Mouse (Mus musculus) kidney, embryonic 15.5 days (tissue): ENCODE measurements around the gene Fam83d. TPM values are rescaled to one million over a fixed set of nuclear protein-coding genes. Genes with fewer than 3 reads are reported as not detected.
A peak's percentile ranks its signal among the peaks of the same experiment; 100 is the strongest.

ENCODE experiments used
- ATAC-seq: fragments of 200-750 bp; cut with Nextera tagmentation; replicated peaks from 2 replicates; pipeline ENCODE4 v1.8.0; 2017; ENCODE audit warnings: moderate TSS enrichment; ENCODE audit not compliant: low FRiP score
- H3K27ac ChIP-seq: fragments of 300-500 bp; sonication (generic); 2 replicates; pipeline ENCODE4 v1.5.1; 2015; ENCODE audit warnings: mild to moderate bottlenecking, inconsistent platforms
- H3K27me3 ChIP-seq: fragments of 300-500 bp; sonication (generic); 2 replicates; pipeline ENCODE4 v1.6.1; 2015; ENCODE audit warnings: inconsistent platforms
- H3K36me3 ChIP-seq: fragments of 300-500 bp; sonication (generic); 2 replicates; pipeline ENCODE4 v1.6.1; 2015; ENCODE audit warnings: inconsistent platforms
- H3K4me1 ChIP-seq: fragments of 300-500 bp; sonication (generic); 2 replicates; pipeline ENCODE4 v1.6.1; 2015; ENCODE audit warnings: inconsistent platforms
- H3K4me2 ChIP-seq: fragments of 300-500 bp; sonication (generic); 2 replicates; pipeline ENCODE4 v1.6.1; 2015; ENCODE audit warnings: moderate library complexity, mild to moderate bottlenecking, inconsistent platforms
- H3K4me3 ChIP-seq: fragments of 300-500 bp; sonication (generic); replicated peaks from 2 replicates; pipeline ENCODE4 v1.5.1; 2015; ENCODE audit warnings: mild to moderate bottlenecking, inconsistent platforms
- H3K9ac ChIP-seq: fragments of 300-500 bp; sonication (generic); 2 replicates; pipeline ENCODE4 v1.6.1; 2015; ENCODE audit warnings: mild to moderate bottlenecking, inconsistent platforms
- H3K9me3 ChIP-seq: fragments of 300-500 bp; sonication (generic); replicated peaks from 2 replicates; pipeline ENCODE4 v1.6.1; 2016; ENCODE audit warnings: inconsistent platforms
- whole genome bisulfite sequencing: fragments of 180-500 bp; shearing (Covaris S2); methylation state at CpG from one replicate; pipeline ENCODE4 v1.1.7; 2015; ENCODE audit warnings: mixed read lengths; 5-methylcytosine and 5-hydroxymethylcytosine counted together
- polyA plus RNA-seq: library from polyadenylated mRNA; unstranded; fragments of >200 nt; fragmentation: Nextera tagmentation; extraction: Ambion mirVana; gene quantifications from 2 replicates; pipeline ENCODE4 v1.2.1, GENCODE M21; 2015

Fam83d gene
- polyA plus RNA-seq, 1 experiment from 2014 or later, result 50.7 TPM

DNA sequence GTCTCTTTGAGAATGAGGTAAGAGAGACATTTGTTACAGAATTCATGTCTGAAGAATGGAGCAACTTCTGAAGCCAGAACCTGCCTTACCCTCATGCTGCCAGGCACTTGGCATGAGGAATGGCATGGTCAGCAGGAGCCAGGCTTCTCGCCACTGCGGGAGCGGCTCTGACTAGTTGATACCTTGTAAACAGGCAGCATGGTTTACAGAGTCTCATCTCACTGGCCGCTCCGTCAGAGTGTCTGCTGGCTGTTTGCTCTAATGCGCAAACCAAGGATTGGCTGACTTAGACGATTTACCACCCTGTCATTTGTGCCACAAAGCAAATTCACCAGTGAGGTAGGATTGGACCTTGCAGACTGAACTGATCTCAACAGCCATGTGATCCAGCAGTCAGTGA lies 13.2 kb downstream of the Fam83d start:
- peaks cover 17% of the 10 kb centered on the region for H3K4me1 ChIP-seq
- H3K4me3 ChIP-seq, result no peak overlapping the region
- peaks cover 82% of the 10 kb centered on the region for H3K36me3 ChIP-seq
- H3K4me2 ChIP-seq, result no peak overlapping the region
- ATAC-seq, result no peak
- H3K9ac ChIP-seq, result no peak overlapping the region
- 92% methylated on average over 7 of the region's 7 CpGs for WGBS
- H3K9me3 ChIP-seq, result no peaks in the 10 kb centered on the region
- H3K27me3 ChIP-seq, result no peaks in the 10 kb centered on the region
- H3K27ac ChIP-seq, result no peak overlapping the region

DNA sequence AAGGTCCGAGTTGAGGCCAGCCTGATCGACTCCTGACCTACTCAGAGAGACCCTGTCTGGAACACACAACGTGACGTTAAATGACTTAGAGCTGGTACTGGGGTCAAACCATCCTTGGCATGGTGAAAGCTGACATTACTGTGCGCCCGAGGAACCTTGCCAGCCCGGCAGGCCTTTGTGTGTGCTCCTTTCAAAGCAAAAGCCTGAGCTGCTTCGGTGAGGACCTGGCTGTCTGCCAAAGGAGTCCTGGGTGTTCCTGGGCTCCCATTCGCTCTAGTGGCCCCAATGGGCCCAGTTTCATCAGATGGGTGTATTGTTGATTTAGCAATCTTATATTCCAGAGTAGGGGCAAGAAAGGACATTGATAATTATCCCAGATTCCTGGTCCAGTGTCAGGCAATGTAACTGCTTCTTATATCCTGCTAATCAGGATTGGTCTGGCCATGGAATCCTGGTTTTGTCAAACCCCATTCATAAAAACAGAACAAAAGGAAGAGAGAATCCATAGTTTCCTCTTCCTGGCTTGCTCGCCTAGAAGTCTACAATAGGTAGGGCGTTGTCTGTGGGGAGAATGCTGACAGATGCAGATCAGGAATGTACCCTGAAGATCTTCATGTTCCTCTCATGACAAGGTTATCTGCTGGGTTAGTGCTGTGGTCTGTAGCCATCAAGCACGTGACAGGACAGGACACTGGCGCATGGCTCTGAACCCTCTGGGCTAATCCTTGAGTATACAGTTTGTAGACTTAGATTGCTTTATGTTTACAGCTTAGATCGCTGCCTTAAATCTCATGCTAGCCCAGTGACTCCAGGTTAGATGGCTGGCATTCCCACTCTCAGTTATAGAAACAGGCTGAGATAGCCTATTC lies 19.3 kb downstream of the Fam83d start:
- Histone ChIP-seq H3K9ac (no peak overlapping the region), H3K9me3 (no peaks in the 10 kb centered on the region), H3K36me3 (peaks cover 46% of the 10 kb centered on the region), H3K27ac (no peak overlapping the region), H3K4me2 (no peak overlapping the region), H3K4me1 (no peaks in the 10 kb centered on the region), H3K27me3 (no peaks in the 10 kb centered on the region), H3K4me3 (no peak overlapping the region)
- WGBS, result 84% methylated on average over 14 of the region's 14 CpGs
- ATAC-seq, result no peak

DNA sequence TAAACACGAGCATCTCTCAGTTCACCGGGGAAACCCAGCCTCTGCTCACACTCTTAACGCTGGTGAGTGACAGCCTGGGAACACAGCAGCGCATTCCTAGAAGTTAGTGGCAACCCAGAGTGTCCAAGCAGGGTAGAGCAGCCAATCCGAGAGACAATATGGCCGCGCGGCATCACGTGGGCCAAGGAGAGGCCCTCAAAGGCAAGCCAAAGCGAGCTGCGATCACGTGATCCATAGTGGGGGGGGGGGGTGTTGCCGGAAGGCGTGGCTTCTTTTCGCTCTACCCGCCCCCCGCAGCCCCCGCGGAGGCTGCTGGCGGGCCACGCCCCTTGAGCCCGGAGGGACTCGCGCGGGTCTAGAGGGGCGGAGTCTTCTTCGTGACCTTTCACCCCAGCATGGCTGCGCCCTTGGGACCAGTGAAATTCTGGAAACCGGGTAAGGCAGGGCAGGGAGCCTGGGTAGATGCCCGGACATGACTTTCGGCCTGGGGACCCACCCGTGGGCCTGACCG lies 26.7 kb downstream of the Fam83d start, which contains the start of gene Dhx35:
Gene Dhx35 (plus strand): TSS at position 314 of the 511 bp plus-strand sequence.
- Histone ChIP-seq H3K9me3 (no peaks in the 10 kb centered on the region), H3K4me3 (peak within 1 kb of the TSS; percentile 67), H3K9ac (peak within 1 kb of the TSS; percentile 59), H3K27ac (peak within 1 kb of the TSS; percentile 90), H3K4me2 (peak within 1 kb of the TSS; percentile 77), H3K36me3 (0 out of 2 replicates have a peak, but pooled peaks cover under 1% of the 10 kb centered on the region), H3K27me3 (no peaks in the 10 kb centered on the region), H3K4me1 (peaks cover 26% of the 10 kb centered on the region)
- peak; percentile 99 for ATAC-seq
- under 1% methylated on average over 31 of the region's 33 CpGs for WGBS

DNA sequence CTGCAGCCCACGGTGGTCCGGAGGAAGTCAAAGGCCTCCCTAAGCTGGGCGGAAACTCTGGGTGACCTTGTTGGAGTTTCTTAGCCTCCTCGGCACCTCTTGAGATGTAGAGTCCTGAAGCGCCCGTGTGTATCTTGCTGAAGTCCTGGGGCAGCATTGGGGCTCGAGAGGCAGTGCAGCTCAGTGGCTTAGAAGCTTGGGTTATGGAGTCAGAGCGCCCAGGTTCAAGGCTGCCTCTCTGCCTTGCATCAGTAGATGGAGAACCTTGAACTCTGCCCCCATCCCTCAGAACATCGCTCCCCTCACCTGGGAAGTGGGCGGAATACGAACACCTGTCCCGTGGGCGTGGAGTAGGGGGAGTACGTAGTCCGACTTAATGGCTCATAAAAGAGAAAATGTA lies 27.1 kb downstream of the Fam83d start:
- ATAC-seq, result no peak
- H3K27me3 ChIP-seq, result no peaks in the 10 kb centered on the region
- WGBS, result 5% methylated on average over 15 of the region's 15 CpGs
- peak overlapping the region; percentile 80 for H3K27ac ChIP-seq
- peak overlapping the region; percentile 77 for H3K4me2 ChIP-seq
- H3K36me3 ChIP-seq, result peaks cover 5% of the 10 kb centered on the region; the same call in 1 of the 2 replicates
- peak overlapping the region; percentile 67 for H3K4me3 ChIP-seq
- peaks cover 29% of the 10 kb centered on the region for H3K4me1 ChIP-seq
- H3K9ac ChIP-seq, result peak overlapping the region; percentile 59
- no peaks in the 10 kb centered on the region for H3K9me3 ChIP-seq

DNA sequence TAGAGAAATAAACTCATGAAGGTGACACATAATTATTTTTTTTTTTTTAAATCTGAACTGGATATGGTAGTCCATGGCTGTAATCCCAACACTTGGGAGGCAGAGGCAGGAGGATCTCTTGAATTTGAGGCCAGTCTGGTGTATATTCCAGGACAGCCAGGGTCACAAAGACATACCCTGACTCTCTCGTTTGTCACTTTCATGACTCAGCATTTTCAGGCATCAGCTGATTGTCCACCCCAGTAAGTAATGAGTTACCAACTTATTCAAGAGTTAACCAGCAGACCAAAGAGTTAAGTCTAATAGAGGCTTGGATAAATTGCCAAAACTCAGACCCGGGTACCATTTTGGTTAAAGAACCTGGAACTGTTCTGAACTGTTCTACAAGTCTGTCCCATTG lies 28.0 kb downstream of the Fam83d start:
- H3K27me3 ChIP-seq, result no peaks in the 10 kb centered on the region
- H3K36me3 ChIP-seq, result peaks cover 10% of the 10 kb centered on the region; the same call in 1 of the 2 replicates
- ATAC-seq, result no peak
- H3K4me3 ChIP-seq, result 0 out of 2 replicates have a peak overlapping the region, but pooled peaks have one; percentile 67
- peaks cover 29% of the 10 kb centered on the region for H3K4me1 ChIP-seq
- no peak overlapping the region for H3K9ac ChIP-seq
- H3K9me3 ChIP-seq, result no peaks in the 10 kb centered on the region
- no peak overlapping the region for H3K4me2 ChIP-seq
- no peak overlapping the region for H3K27ac ChIP-seq
- 82% methylated on average over 2 of the region's 2 CpGs for WGBS

DNA sequence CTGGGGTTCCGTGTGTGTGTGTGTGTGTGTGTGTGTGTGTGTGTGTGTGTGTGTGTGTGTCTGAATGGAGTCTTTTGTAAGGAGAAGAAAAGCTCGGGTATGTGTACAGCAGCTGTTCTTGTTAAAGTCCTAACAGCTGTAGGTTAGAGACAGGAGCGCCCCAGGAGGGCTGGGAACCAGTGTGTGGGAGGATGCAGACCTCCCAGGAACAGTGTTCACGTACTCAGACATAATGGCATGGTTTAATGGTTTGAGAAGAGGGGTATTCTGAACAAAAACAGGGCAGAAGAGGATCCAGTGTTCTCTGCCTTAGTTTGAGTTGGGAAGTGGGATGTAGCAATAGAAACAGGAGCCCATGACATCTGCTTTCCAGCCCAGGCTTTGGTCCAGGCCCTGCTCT lies 31.4 kb downstream of the Fam83d start:
- 44% methylated on average over 4 of the region's 4 CpGs for WGBS
- H3K27ac ChIP-seq, result peak overlapping the region; percentile 34; the same call in 1 of the 2 replicates
- peaks cover 19% of the 10 kb centered on the region for H3K4me1 ChIP-seq
- no peak overlapping the region for H3K4me3 ChIP-seq
- H3K27me3 ChIP-seq, result no peaks in the 10 kb centered on the region
- H3K9ac ChIP-seq, result no peak overlapping the region
- no peak overlapping the region for H3K4me2 ChIP-seq
- H3K9me3 ChIP-seq, result no peaks in the 10 kb centered on the region
- peaks cover 39% of the 10 kb centered on the region for H3K36me3 ChIP-seq
- no peak for ATAC-seq

DNA sequence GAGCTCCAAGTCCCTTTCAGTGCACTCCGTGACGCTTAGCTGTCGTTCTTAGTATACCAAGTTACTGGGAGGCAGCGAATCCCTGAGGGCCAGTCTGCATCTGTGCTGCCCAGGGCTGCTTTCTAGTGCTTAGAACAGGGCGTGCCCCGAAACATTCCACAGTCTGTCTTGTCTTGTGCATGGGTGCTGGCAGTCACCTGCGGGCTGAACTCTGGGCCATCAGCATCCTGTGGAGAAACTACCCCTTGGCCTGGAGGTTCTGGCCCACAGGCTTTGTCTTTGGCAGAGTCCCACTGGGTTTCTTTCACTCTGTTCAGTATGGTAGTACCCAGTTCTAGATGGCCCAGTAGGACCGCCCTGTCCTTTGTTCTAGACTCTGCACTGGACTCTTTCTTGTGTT lies 32.9 kb downstream of the Fam83d start:
- no peak overlapping the region for H3K4me2 ChIP-seq
- peaks cover 11% of the 10 kb centered on the region for H3K4me1 ChIP-seq
- ATAC-seq, result no peak
- no peaks in the 10 kb centered on the region for H3K27me3 ChIP-seq
- H3K4me3 ChIP-seq, result no peak overlapping the region
- no peak overlapping the region for H3K27ac ChIP-seq
- peaks cover 54% of the 10 kb centered on the region for H3K36me3 ChIP-seq
- H3K9ac ChIP-seq, result no peak overlapping the region
- no peaks in the 10 kb centered on the region for H3K9me3 ChIP-seq
- WGBS, result 95% methylated on average over 8 of the region's 8 CpGs

DNA sequence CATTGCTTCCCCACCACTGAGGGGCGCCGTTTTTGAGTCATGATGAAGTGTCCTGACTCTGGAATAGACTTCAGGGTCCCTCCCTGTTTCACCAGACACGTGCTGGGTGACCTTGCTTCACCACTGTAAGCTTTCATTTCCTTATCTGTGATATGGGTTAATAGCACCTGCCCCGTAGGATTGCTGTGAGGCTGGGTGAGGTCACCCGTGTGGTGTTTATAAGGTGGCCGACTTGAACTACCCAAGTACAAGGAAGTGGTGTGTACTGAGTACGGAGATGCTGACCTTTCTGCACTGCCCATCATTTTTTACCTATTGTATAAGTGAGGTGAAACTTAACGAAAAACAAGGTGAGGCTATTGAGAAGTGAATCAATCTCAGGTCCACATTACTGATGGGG lies 35.7 kb downstream of the Fam83d start:
- H3K36me3 ChIP-seq, result peaks cover 73% of the 10 kb centered on the region
- 86% methylated on average over 8 of the region's 8 CpGs for WGBS
- H3K4me2 ChIP-seq, result no peak overlapping the region
- H3K4me3 ChIP-seq, result no peak overlapping the region
- no peak overlapping the region for H3K27ac ChIP-seq
- no peak for ATAC-seq
- no peaks in the 10 kb centered on the region for H3K27me3 ChIP-seq
- H3K9me3 ChIP-seq, result no peaks in the 10 kb centered on the region
- H3K4me1 ChIP-seq, result peaks cover 9% of the 10 kb centered on the region; the same call in 1 of the 2 replicates
- no peak overlapping the region for H3K9ac ChIP-seq

DNA sequence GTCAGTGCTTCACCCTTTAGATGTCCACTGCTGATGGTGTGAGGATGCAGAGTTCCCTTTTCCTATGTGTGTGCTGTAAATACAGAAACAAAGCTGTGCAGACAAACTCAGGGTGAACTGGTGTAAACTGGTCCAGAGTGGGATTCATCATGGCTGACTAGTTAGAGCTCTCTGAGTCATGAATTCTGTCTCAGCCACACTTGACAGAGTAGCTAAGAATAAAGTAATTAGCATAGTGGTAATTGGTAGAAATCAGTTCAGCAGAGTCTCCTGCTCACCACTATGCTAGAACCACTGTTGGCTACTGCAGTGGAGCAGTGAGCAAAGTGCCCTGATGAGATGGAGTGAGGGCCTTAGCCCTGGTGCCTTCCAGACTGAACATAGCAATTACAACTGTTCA lies 47.8 kb downstream of the Fam83d start:
- Histone ChIP-seq H3K27me3 (no peaks in the 10 kb centered on the region), H3K4me1 (no peaks in the 10 kb centered on the region), H3K9me3 (no peaks in the 10 kb centered on the region), H3K36me3 (peaks cover 78% of the 10 kb centered on the region), H3K27ac (no peak overlapping the region), H3K9ac (no peak overlapping the region), H3K4me2 (no peak overlapping the region), H3K4me3 (no peak overlapping the region)
- no peak for ATAC-seq

DNA sequence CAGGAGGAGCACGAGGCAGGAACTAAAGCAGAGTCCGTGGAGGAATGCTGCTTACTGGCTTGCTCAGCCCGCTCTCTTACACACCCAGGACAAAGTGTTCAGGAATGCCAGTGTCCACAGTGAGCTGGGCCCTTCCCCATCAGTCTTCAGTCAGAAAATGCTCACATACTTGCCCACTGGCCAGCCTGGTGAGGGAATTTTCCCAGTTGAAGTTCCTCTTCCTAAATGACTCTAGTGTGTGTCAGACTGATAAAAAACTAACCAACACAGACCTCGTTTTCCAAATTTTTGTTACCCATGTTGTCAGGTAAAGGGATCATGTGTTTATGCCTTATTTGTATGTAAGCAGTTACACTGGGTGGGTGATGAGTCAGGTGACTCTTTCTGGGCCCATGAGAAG lies 48.3 kb downstream of the Fam83d start:
- no peak overlapping the region for H3K4me2 ChIP-seq
- no peaks in the 10 kb centered on the region for H3K4me1 ChIP-seq
- H3K9ac ChIP-seq, result no peak overlapping the region
- ATAC-seq, result no peak
- WGBS, result 89% methylated on average over 4 of the region's 4 CpGs
- no peak overlapping the region for H3K27ac ChIP-seq
- H3K36me3 ChIP-seq, result peaks cover 81% of the 10 kb centered on the region
- no peaks in the 10 kb centered on the region for H3K27me3 ChIP-seq
- no peaks in the 10 kb centered on the region for H3K9me3 ChIP-seq
- no peak overlapping the region for H3K4me3 ChIP-seq

DNA sequence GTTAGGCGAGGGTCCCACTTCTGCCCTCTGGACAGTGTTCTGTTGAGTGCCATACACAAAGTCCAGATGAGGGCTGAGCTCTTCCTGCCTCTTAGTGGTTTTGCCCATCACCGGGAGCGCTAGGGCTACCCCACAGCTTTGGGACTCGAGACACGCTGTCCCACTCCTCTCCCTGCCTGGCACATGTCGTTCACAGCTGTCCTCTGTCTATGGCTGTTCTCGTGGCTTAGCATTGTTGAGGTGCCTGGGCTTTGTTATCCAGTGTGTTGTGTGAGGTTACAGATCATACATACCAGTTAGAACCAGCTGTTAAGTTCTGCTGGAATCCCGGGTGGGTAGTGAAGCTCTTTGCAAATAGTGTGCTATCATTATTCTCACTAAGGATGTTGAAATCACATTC lies 49.8 kb downstream of the Fam83d start:
- H3K27me3 ChIP-seq, result no peaks in the 10 kb centered on the region
- no peak overlapping the region for H3K4me3 ChIP-seq
- H3K9me3 ChIP-seq, result no peaks in the 10 kb centered on the region
- 90% methylated on average over 8 of the region's 8 CpGs for WGBS
- H3K9ac ChIP-seq, result no peak overlapping the region
- no peak overlapping the region for H3K4me2 ChIP-seq
- peaks cover 80% of the 10 kb centered on the region for H3K36me3 ChIP-seq
- no peaks in the 10 kb centered on the region for H3K4me1 ChIP-seq
- H3K27ac ChIP-seq, result no peak overlapping the region
- no peak for ATAC-seq

DNA sequence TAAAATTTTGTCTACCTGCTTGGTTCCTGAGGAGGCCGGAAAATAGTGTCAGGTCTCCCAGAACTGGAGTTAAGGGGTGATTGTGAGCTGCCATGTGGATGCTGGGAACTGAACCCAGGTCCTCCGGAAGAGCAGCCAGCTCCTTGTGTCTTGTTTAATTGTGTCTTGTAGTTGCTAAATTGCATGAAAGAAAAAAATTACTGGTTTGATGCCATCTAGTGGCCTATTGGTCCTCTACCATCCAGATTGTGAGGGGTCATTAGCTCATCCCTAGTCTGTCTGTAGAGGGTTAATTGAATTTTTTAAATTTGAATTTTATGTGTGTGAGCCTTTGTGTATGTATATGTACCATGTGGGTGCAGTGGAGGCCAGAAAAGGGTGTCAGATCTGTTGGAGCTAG lies 60.2 kb downstream of the Fam83d start:
- H3K4me3 ChIP-seq, result no peak overlapping the region
- WGBS, result 92% methylated on average over 2 of the region's 2 CpGs
- H3K4me1 ChIP-seq, result no peaks in the 10 kb centered on the region
- H3K27ac ChIP-seq, result no peak overlapping the region
- H3K36me3 ChIP-seq, result peaks cover 89% of the 10 kb centered on the region
- no peaks in the 10 kb centered on the region for H3K9me3 ChIP-seq
- ATAC-seq, result no peak
- no peak overlapping the region for H3K4me2 ChIP-seq
- no peak overlapping the region for H3K9ac ChIP-seq
- H3K27me3 ChIP-seq, result no peaks in the 10 kb centered on the region
